Mouse (Mus musculus): ENCODE results near the gene Mlf2.

Gene Mlf2

DNA sequence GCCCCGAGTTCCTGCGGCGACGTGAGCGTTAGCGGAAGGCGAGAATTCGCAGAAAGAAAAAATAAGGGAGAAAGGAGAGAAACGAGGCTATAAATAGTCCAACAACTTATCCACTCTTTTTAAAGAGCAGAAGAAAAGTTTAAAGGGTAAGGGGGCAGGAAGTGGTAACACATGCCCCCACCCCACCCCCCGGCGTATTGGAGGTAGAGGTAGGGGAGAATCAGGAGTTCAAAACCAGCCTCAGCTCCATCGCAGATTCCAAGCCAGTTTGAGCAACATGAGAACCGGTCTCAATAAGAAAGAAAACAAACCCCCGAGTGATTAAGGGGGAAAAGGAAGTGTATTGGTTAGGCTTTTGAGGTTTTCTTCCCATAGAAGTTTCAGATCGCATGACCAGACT, 34.6 kb downstream of the Mlf2 start:
- in situ Hi-C loops (cut with MboI; ENCODE audit: low pct_unique_long_range_greater_than_20kb in 1 of 2, low sequenced_read_pairs in 2 of 2, unreplicated experiment in 1 of 2) = no loop called here

GRCm38 (mm10) chr6:124966466-124967118, 35.4 kb downstream of the Mlf2 start:
- in situ Hi-C loops (cut with MboI; ENCODE audit: low pct_unique_long_range_greater_than_20kb in 1 of 2, low sequenced_read_pairs in 2 of 2, unreplicated experiment in 1 of 2) = no loop called here

DNA sequence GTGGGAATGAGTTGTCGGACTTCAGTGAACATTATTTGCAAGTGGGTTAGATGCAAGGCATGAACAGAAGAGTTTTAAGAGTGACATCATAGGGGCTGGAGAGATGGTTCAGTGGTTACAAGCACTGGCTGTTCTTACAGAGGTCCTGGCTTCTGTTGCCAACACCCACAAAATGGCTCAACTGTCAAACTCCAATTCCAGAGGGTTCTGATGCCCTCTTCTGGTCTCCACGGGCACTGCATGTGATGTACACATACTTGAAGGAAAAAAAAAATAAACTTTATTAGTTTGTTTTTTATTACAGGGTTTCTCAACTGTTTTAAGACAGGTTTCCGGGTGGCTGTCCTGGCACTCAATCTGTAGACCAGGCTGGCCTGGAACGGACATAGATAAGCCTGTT, 36.6 kb downstream of the Mlf2 start:
- in situ Hi-C loops (cut with MboI; ENCODE audit: low pct_unique_long_range_greater_than_20kb in 1 of 2, low sequenced_read_pairs in 2 of 2, unreplicated experiment in 1 of 2) = no loop called here
